Mouse (Mus musculus) bone marrow macrophage, adult 2 months (primary cell): ENCODE measurements at regions not wholly inside any gene's neighbourhood (a gene's known extent, or its start where the extent isn't known, plus 50 kb on each side); places are given as distances from the start of the nearest gene placed in this dataset.

Source experiments
- CTCF ChIP-seq: IDR thresholded peaks from 2 replicates; pipeline ENCODE4 v1.5.1; 2012; ENCODE audit warnings: low read depth, mild to moderate bottlenecking, low read length, moderate library complexity
- POLR2A ChIP-seq: IDR thresholded peaks from 2 replicates; pipeline ENCODE4 v1.6.1; 2012; ENCODE audit warnings: mild to moderate bottlenecking, low read depth, low read length, borderline replicate concordance

DNA sequence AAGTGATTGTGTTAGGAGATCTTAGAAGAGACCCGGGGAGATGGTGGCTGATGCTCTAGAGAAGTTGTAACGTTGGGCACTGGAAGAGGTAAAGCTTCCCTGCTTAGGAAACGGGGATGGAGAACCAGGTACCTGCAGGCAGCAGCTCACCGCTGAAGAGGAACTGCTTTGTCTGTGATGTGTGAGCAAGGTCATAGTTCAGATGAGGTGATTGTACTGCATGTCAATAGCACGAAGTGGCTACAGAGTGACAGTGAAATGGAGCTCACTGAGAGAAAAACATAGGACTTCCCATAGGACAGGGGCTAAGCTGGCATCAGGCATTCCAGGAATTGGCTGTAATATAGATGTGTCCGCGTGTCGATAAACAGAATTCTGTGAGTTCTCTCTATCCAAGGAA is 205.1 kb upstream of the Tet2 start:
- no peak for TF ChIP-seq CTCF
- no peak for TF ChIP-seq POLR2A
